Mouse (Mus musculus) heart, adult 2 months (tissue): ENCODE results near the gene Tfb2m.

Source experiments
- CTCF ChIP-seq: fragments of 200-600 bp; IDR thresholded peaks from 2 replicates; pipeline ENCODE4 v1.8.1; 2022; ENCODE audit warnings: antibody characterized with exemption, mild to moderate bottlenecking, moderate library complexity
- EP300 ChIP-seq: fragments of 200-500 bp; IDR thresholded peaks from 2 replicates; pipeline ENCODE4 v1.6.1; 2011; ENCODE audit warnings: low read depth, low read length, control low read depth; ENCODE audit not compliant: insufficient read depth
- POLR2A ChIP-seq: fragments of 200-500 bp; IDR thresholded peaks from 2 replicates; pipeline ENCODE4 v1.6.1; 2011; ENCODE audit warnings: mild to moderate bottlenecking, low read depth, low read length, control low read depth; ENCODE audit not compliant: insufficient read depth

- TF ChIP-seq POLR2A (no peak), CTCF (no peak), EP300 (no peak)
Observed at GRCm38 (mm10) chr1:179553197-179553948, 7.3 kb upstream of the Tfb2m start.
